Mouse (Mus musculus) erythroblast, embryonic 14.5 days (primary cell): Measurements from ENCODE around the gene Amn. TPM values are rescaled to one million over a fixed set of nuclear protein-coding genes. Genes with fewer than 3 reads are reported as not detected.

Source experiments
- H3K27me3 ChIP-seq: 2 replicates; pipeline ENCODE4 v1.6.1; 2012; ENCODE audit warnings: inconsistent platforms; ENCODE audit not compliant: control insufficient read depth
- H3K36me3 ChIP-seq: 2 replicates; pipeline ENCODE4 v1.6.1; 2012; ENCODE audit warnings: mild to moderate bottlenecking, inconsistent platforms; ENCODE audit not compliant: control insufficient read depth
- H3K4me1 ChIP-seq: 2 replicates; pipeline ENCODE4 v1.6.1; 2012; ENCODE audit warnings: inconsistent platforms; ENCODE audit not compliant: control insufficient read depth
- H3K4me3 ChIP-seq: replicated peaks from 2 replicates; pipeline ENCODE3; 2012; ENCODE audit warnings: moderate library complexity, mild to moderate bottlenecking, inconsistent platforms
- H3K9me3 ChIP-seq: 2 replicates; pipeline ENCODE4 v1.6.1; 2012; ENCODE audit warnings: low read length, inconsistent platforms, mixed read lengths; ENCODE audit not compliant: control insufficient read depth
- GATA1 ChIP-seq: IDR thresholded peaks from 2 replicates; pipeline ENCODE4 v1.6.1; 2012; ENCODE audit warnings: low read length, inconsistent platforms, mixed read lengths
- TAL1 ChIP-seq: IDR thresholded peaks from 3 replicates; pipeline ENCODE4 v1.6.1; 2012; ENCODE audit warnings: low read length, inconsistent platforms, mixed read lengths
- polyA plus RNA-seq: library from polyadenylated mRNA; stranded (reverse); fragments of >175 nt; gene quantifications from 2 replicates; pipeline ENCODE4 v1.2.3, GENCODE M21; 2012

Gene Amn
- polyA plus RNA-seq, 1 experiment: 0.05 TPM

- Histone ChIP-seq H3K4me3 (no peak overlapping the region), H3K36me3 (no peaks in the 10 kb centered on the region), H3K4me1 (peaks cover 30% of the 10 kb centered on the region), H3K9me3 (peaks cover 23% of the 10 kb centered on the region), H3K27me3 (peaks cover 82% of the 10 kb centered on the region)
- TF ChIP-seq TAL1 (no peak), GATA1 (no peak)
Measured at GRCm38 (mm10) chr12:111275150-111275841, 4.4 kb downstream of the Amn start.

GRCm38 (mm10) chr12:111276371-111276770, 5.5 kb downstream of the Amn start:
- no peak for TF ChIP-seq GATA1
- TF ChIP-seq TAL1: no peak
- Histone ChIP-seq H3K9me3 (peaks cover 23% of the 10 kb centered on the region), H3K27me3 (peaks cover 71% of the 10 kb centered on the region), H3K4me3 (no peak overlapping the region), H3K36me3 (no peaks in the 10 kb centered on the region), H3K4me1 (peaks cover 21% of the 10 kb centered on the region)

GRCm38 (mm10) chr12:111283573-111283972, 12.7 kb downstream of the Amn start:
- TF ChIP-seq TAL1: no peak
- no peak for TF ChIP-seq GATA1
- H3K4me3 ChIP-seq: no peak overlapping the region
- peaks cover 8% of the 10 kb centered on the region for H3K9me3 ChIP-seq
- H3K4me1 ChIP-seq: no peaks in the 10 kb centered on the region
- H3K27me3 ChIP-seq: peaks cover 7% of the 10 kb centered on the region
- H3K36me3 ChIP-seq: no peaks in the 10 kb centered on the region

- Histone ChIP-seq H3K4me3 (no peak overlapping the region), H3K9me3 (no peaks in the 10 kb centered on the region; the same call in 1 of the 2 replicates), H3K36me3 (no peaks in the 10 kb centered on the region), H3K27me3 (no peaks in the 10 kb centered on the region; the same call in 1 of the 2 replicates), H3K4me1 (no peaks in the 10 kb centered on the region)
- no peak for TF ChIP-seq TAL1
- no peak for TF ChIP-seq GATA1
Measured at GRCm38 (mm10) chr12:111284532-111284931, 13.6 kb downstream of the Amn start.

GRCm38 (mm10) chr12:111293025-111293424, 22.1 kb downstream of the Amn start:
- Histone ChIP-seq H3K27me3 (no peaks in the 10 kb centered on the region), H3K4me1 (no peaks in the 10 kb centered on the region), H3K36me3 (peaks cover 44% of the 10 kb centered on the region), H3K4me3 (no peak overlapping the region), H3K9me3 (no peaks in the 10 kb centered on the region)
- TF ChIP-seq TAL1 (no peak), GATA1 (no peak)

GRCm38 (mm10) chr12:111301322-111302017, 30.6 kb downstream of the Amn start:
- Histone ChIP-seq H3K9me3 (no peaks in the 10 kb centered on the region), H3K27me3 (no peaks in the 10 kb centered on the region), H3K4me3 (no peak overlapping the region), H3K36me3 (peaks cover 57% of the 10 kb centered on the region), H3K4me1 (no peaks in the 10 kb centered on the region; the same call in 1 of the 2 replicates)
- TF ChIP-seq GATA1 (no peak), TAL1 (no peak)

GRCm38 (mm10) chr12:111302018-111302345, 31.1 kb downstream of the Amn start:
- Histone ChIP-seq H3K4me1 (no peaks in the 10 kb centered on the region; the same call in 1 of the 2 replicates), H3K4me3 (no peak overlapping the region), H3K36me3 (peaks cover 56% of the 10 kb centered on the region), H3K27me3 (no peaks in the 10 kb centered on the region), H3K9me3 (no peaks in the 10 kb centered on the region)
- TF ChIP-seq GATA1 (no peak), TAL1 (no peak)

- H3K36me3 ChIP-seq: peaks cover 47% of the 10 kb centered on the region
- no peak overlapping the region for H3K4me3 ChIP-seq
- no peaks in the 10 kb centered on the region; the same call in 1 of the 2 replicates for H3K4me1 ChIP-seq
- no peaks in the 10 kb centered on the region for H3K27me3 ChIP-seq
- H3K9me3 ChIP-seq: no peaks in the 10 kb centered on the region
- TF ChIP-seq GATA1 (no peak), TAL1 (no peak)
Measured at GRCm38 (mm10) chr12:111303702-111304337, 32.9 kb downstream of the Amn start.

GRCm38 (mm10) chr12:111306821-111307220, 35.9 kb downstream of the Amn start:
- peaks cover 48% of the 10 kb centered on the region for H3K36me3 ChIP-seq
- no peak overlapping the region for H3K4me3 ChIP-seq
- H3K27me3 ChIP-seq: no peaks in the 10 kb centered on the region
- no peaks in the 10 kb centered on the region for H3K9me3 ChIP-seq
- TF ChIP-seq TAL1: no peak
- peaks cover 13% of the 10 kb centered on the region for H3K4me1 ChIP-seq
